Mouse (Mus musculus): Measurements from ENCODE around the gene Ubap1.

The Ubap1 gene

GRCm38 (mm10) chr4:41348584-41349198, at the start of gene Ubap1:
TSS of gene Ubap1 (plus strand) at chr4:41348996.
- DNase-seq = peak; percentile 97

GRCm38 (mm10) chr4:41303671-41304070, 45.1 kb upstream of the Ubap1 start:
- no peak for DNase-seq

- no peak for DNase-seq
Measured at GRCm38 (mm10) chr4:41304302-41304701, 44.5 kb upstream of the Ubap1 start.

GRCm38 (mm10) chr4:41307406-41307805, 41.4 kb upstream of the Ubap1 start:
- no peak for DNase-seq

GRCm38 (mm10) chr4:41310567-41311563, 37.9 kb upstream of the Ubap1 start:
- no peak for DNase-seq

GRCm38 (mm10) chr4:41313722-41314121, 35.1 kb upstream of the Ubap1 start:
- no peak for DNase-seq

GRCm38 (mm10) chr4:41314141-41315129, 34.4 kb upstream of the Ubap1 start, which contains the start of gene Dcaf12:
TSS of gene Dcaf12 (minus strand) at chr4:41314889.
- peak; percentile 96 for DNase-seq

- no peak for DNase-seq
Measured at GRCm38 (mm10) chr4:41315173-41315572, 33.6 kb upstream of the Ubap1 start.

- DNase-seq = no peak
Measured at GRCm38 (mm10) chr4:41318267-41318666, 30.5 kb upstream of the Ubap1 start.

- DNase-seq = no peak
Measured at GRCm38 (mm10) chr4:41320971-41321370, 27.8 kb upstream of the Ubap1 start.

- no peak for DNase-seq
Measured at GRCm38 (mm10) chr4:41326876-41327275, 21.9 kb upstream of the Ubap1 start.

GRCm38 (mm10) chr4:41329481-41329880, 19.3 kb upstream of the Ubap1 start:
- DNase-seq = no peak

GRCm38 (mm10) chr4:41331085-41331484, 17.7 kb upstream of the Ubap1 start:
- DNase-seq = peak; percentile 83

- peak; percentile 45 for DNase-seq
Measured at GRCm38 (mm10) chr4:41331698-41332421, 16.9 kb upstream of the Ubap1 start.

GRCm38 (mm10) chr4:41336546-41336945, 12.2 kb upstream of the Ubap1 start:
- DNase-seq = peak; percentile 38

- no peak for DNase-seq
Measured at GRCm38 (mm10) chr4:41340912-41341550, 7.8 kb upstream of the Ubap1 start.

- DNase-seq = no peak
Measured at GRCm38 (mm10) chr4:41346011-41346410, 2.8 kb upstream of the Ubap1 start.

- DNase-seq = no peak
Measured at GRCm38 (mm10) chr4:41347839-41348238, 957 bp upstream of the Ubap1 start.

GRCm38 (mm10) chr4:41349199-41349591, 399 bp downstream of the Ubap1 start:
- DNase-seq = no peak

- DNase-seq = peak; percentile 53
Measured at GRCm38 (mm10) chr4:41352758-41353157, 4.0 kb downstream of the Ubap1 start.

- peak; percentile 35 for DNase-seq
Measured at GRCm38 (mm10) chr4:41353265-41353664, 4.5 kb downstream of the Ubap1 start.
